Comparison of ENCODE assay signal across 22 mouse cellular contexts in the genomic region with DNA sequence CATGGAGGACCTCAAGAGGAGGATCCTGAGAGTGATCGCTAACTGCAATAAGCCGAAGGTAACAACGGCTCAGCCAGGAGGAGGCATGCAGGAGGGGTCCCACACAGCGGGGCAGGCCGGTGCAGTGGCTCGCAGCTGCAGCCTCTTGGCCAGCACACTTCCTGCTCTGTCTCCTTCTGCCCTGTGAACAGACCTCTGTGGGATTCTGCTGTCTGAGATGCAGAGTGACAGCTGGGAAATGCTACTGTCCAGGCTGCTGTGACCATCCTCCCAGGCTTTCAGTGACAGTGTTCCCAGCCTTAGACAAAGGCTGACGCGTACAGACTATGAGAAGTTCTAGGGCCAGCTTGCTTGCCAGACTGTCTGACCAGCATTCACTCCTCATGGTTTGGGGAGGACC. TPM values are rescaled to one million over a fixed set of nuclear protein-coding genes. Genes with fewer than 3 reads are reported as not detected.
DNase-seq lines count a peak whose midpoint lies in the region; ATAC-seq and TF ChIP-seq lines count a peak whose summit lies in the region.
"Had no signal": no experiment of that assay in that cellular context is flagged by ENCODE, and none has a peak within 500 bp of the region (broad histone marks: within the 10 kb centered on the region; RNA-seq: fewer than 3 reads in every experiment).

No protein-coding gene starts in this region.

- H3K4me3 ChIP-seq in embryonic facial prominence, embryonic 14.5 days (ENCODE audit: low read depth, low read length): no peak overlapping the region
- no peak overlapping the region for H3K4me3 ChIP-seq in embryonic facial prominence, embryonic 10.5 days
- no peak overlapping the region for H3K4me3 ChIP-seq in kidney, embryonic 16.5 days (ENCODE audit: low read length)
- no peak overlapping the region for H3K4me3 ChIP-seq in kidney, adult 2 months (ENCODE audit: insufficient read depth, low read depth, low read length)
- H3K4me3 ChIP-seq in lung, postnatal 0 days (ENCODE audit: low read depth, low read length): no peak overlapping the region
- H3K4me3 ChIP-seq in E14TG2a.4 (replicated peaks; ENCODE audit: low read length): 0 out of 2 replicates have a peak overlapping the region, but pooled peaks have one; percentile 10
- H3K4me3 ChIP-seq in heart, embryonic 12.5 days: no peak overlapping the region
- H3K4me3 ChIP-seq: embryonic facial prominence, embryonic 12.5 days; forebrain, embryonic 12.5 days; heart, embryonic 10.5 days; heart, embryonic 15.5 days had no signal

- DNase-seq in embryonic facial prominence, embryonic 14.5 days (ENCODE audit: low spot score): no peak
- DNase-seq in embryonic facial prominence, embryonic 10.5 days (ENCODE audit: low spot score): no peak
- DNase-seq in kidney, adult 2 months: no peak
- DNase-seq in lung, postnatal 0 days (ENCODE audit: low spot score): no peak
- DNase-seq in lung, postnatal 4 days: no peak
- DNase-seq: adrenal gland, postnatal 10 days; B cell, adult 2 months; cerebellum, adult 11 months; cerebellum, adult 8-10 months; embryo, embryonic 11 days; gastrocnemius, postnatal 10 days; heart, adult 18-20 months; heart, postnatal 14 days had no signal

- peaks cover 42% of the 10 kb centered on the region for H3K36me3 ChIP-seq in embryonic facial prominence, embryonic 14.5 days (ENCODE audit: control insufficient read depth, insufficient read depth, low read length)
- peaks cover 82% of the 10 kb centered on the region for H3K36me3 ChIP-seq in embryonic facial prominence, embryonic 10.5 days (replicated peaks)
- H3K36me3 ChIP-seq in kidney, embryonic 16.5 days (ENCODE audit: insufficient read depth, low read length): peaks cover 31% of the 10 kb centered on the region
- no peaks in the 10 kb centered on the region for H3K36me3 ChIP-seq in kidney, adult 2 months (ENCODE audit: control insufficient read depth, insufficient read depth, low read length)
- H3K36me3 ChIP-seq in lung, postnatal 0 days (ENCODE audit: insufficient read depth, low read length): peaks cover 13% of the 10 kb centered on the region
- H3K36me3 ChIP-seq in E14TG2a.4 (ENCODE audit: insufficient read depth, low read length): peaks cover 31% of the 10 kb centered on the region
- peaks cover 57% of the 10 kb centered on the region for H3K36me3 ChIP-seq in heart, embryonic 12.5 days

- H3K27ac ChIP-seq in embryonic facial prominence, embryonic 14.5 days (replicated peaks; ENCODE audit: low read depth, low read length): no peak overlapping the region
- no peak overlapping the region for H3K27ac ChIP-seq in embryonic facial prominence, embryonic 10.5 days (replicated peaks)
- H3K27ac ChIP-seq in kidney, embryonic 16.5 days (ENCODE audit: low read length): no peak overlapping the region
- no peak overlapping the region for H3K27ac ChIP-seq in kidney, adult 2 months (ENCODE audit: insufficient read depth, low read depth, low read length)
- no peak overlapping the region; the same call in 1 of the 2 replicates for H3K27ac ChIP-seq in lung, postnatal 0 days (ENCODE audit: low read length)
- H3K27ac ChIP-seq in heart, embryonic 12.5 days (ENCODE audit: poor library complexity, severe bottlenecking): no peak overlapping the region
- H3K27ac ChIP-seq: embryonic facial prominence, embryonic 12.5 days; forebrain, embryonic 12.5 days; heart, embryonic 10.5 days; heart, embryonic 15.5 days had no signal

- TF ChIP-seq EP300 in lung, postnatal 0 days (IDR thresholded peaks at IDR 0.05): no peak

- no peak for TF ChIP-seq POLR2A in kidney, adult 2 months (IDR thresholded peaks at IDR 0.05; ENCODE audit: low read depth, low read length)

- 82% methylated on average over 8 of the region's 8 CpGs for WGBS in embryonic facial prominence, embryonic 14.5 days
- WGBS in embryonic facial prominence, embryonic 10.5 days: 92% methylated on average over 8 of the region's 8 CpGs
- WGBS in kidney, embryonic 16.5 days: 83% methylated on average over 8 of the region's 8 CpGs
- 83% methylated on average over 8 of the region's 8 CpGs for WGBS in kidney, adult 2 months
- WGBS in lung, postnatal 0 days: 78% methylated on average over 8 of the region's 8 CpGs
- 83% methylated on average over 8 of the region's 8 CpGs for WGBS in heart, embryonic 12.5 days

- H3K9me3 ChIP-seq in embryonic facial prominence, embryonic 14.5 days (ENCODE audit: control insufficient read depth, low read length): no peaks in the 10 kb centered on the region
- H3K9me3 ChIP-seq in embryonic facial prominence, embryonic 10.5 days: no peaks in the 10 kb centered on the region
- no peaks in the 10 kb centered on the region for H3K9me3 ChIP-seq in kidney, embryonic 16.5 days (ENCODE audit: low read length)
- H3K9me3 ChIP-seq in lung, postnatal 0 days (ENCODE audit: low read length): no peaks in the 10 kb centered on the region
- H3K9me3 ChIP-seq in E14TG2a.4 (ENCODE audit: low read length): no peaks in the 10 kb centered on the region
- no peaks in the 10 kb centered on the region for H3K9me3 ChIP-seq in heart, embryonic 12.5 days (replicated peaks)
- H3K9me3 ChIP-seq: embryonic facial prominence, embryonic 12.5 days; forebrain, embryonic 12.5 days; heart, embryonic 10.5 days; heart, embryonic 15.5 days had no signal

- no peak for TF ChIP-seq CTCF in kidney, adult 2 months (conservative IDR thresholded peaks at IDR 0.05; ENCODE audit: insufficient read depth, insufficient read length, low read depth, low read length)
- no peak for TF ChIP-seq CTCF in lung, postnatal 0 days (IDR thresholded peaks at IDR 0.05)
- no peak for TF ChIP-seq CTCF in E14TG2a.4 (conservative IDR thresholded peaks at IDR 0.05; ENCODE audit: low read length)

- no peak overlapping the region for H3K4me2 ChIP-seq in embryonic facial prominence, embryonic 14.5 days (ENCODE audit: low read depth, low read length)
- no peak overlapping the region for H3K4me2 ChIP-seq in kidney, embryonic 16.5 days (replicated peaks; ENCODE audit: low read depth, low read length)
- H3K4me2 ChIP-seq in lung, postnatal 0 days (replicated peaks; ENCODE audit: low read depth, low read length): no peak overlapping the region
- H3K4me2 ChIP-seq in heart, embryonic 12.5 days: no peak overlapping the region
- H3K4me2 ChIP-seq: embryonic facial prominence, embryonic 12.5 days; forebrain, embryonic 12.5 days; heart, embryonic 15.5 days had no signal

- 0 out of 2 replicates have a peak, but pooled peaks have one; percentile 26 for ATAC-seq in embryonic facial prominence, embryonic 14.5 days (ENCODE audit: low read depth)
- ATAC-seq in kidney, embryonic 16.5 days (ENCODE audit: low FRiP score, low TSS enrichment): 0 out of 2 replicates have a peak, but pooled peaks have one; percentile 16
- ATAC-seq in lung, postnatal 0 days: 0 out of 2 replicates have a peak, but pooled peaks have one; percentile 18
- ATAC-seq in heart, embryonic 12.5 days (ENCODE audit: insufficient number of reproducible peaks, low FRiP score): no peak
- ATAC-seq: CD4-positive, CD25-positive, alpha-beta regulatory T cell, adult 4 months; forebrain, embryonic 16.5 days had no signal

- H3K4me1 ChIP-seq in embryonic facial prominence, embryonic 14.5 days (ENCODE audit: control insufficient read depth, insufficient read depth, low read length): no peaks in the 10 kb centered on the region
- no peaks in the 10 kb centered on the region for H3K4me1 ChIP-seq in embryonic facial prominence, embryonic 10.5 days
- H3K4me1 ChIP-seq in kidney, embryonic 16.5 days (ENCODE audit: insufficient read depth, low read length): no peaks in the 10 kb centered on the region
- peaks cover 7% of the 10 kb centered on the region; the same call in 1 of the 2 replicates for H3K4me1 ChIP-seq in kidney, adult 2 months (ENCODE audit: control insufficient read depth, insufficient read depth, low read length)
- no peaks in the 10 kb centered on the region for H3K4me1 ChIP-seq in lung, postnatal 0 days (ENCODE audit: insufficient read depth, low read depth, low read length)
- peaks cover 38% of the 10 kb centered on the region for H3K4me1 ChIP-seq in E14TG2a.4 (replicated peaks; ENCODE audit: low read depth, low read length)
- H3K4me1 ChIP-seq in heart, embryonic 12.5 days (replicated peaks): no peaks in the 10 kb centered on the region
- H3K4me1 ChIP-seq: embryonic facial prominence, embryonic 12.5 days; forebrain, embryonic 12.5 days; heart, embryonic 15.5 days had no signal

- no peak overlapping the region for H3K9ac ChIP-seq in embryonic facial prominence, embryonic 14.5 days (ENCODE audit: low read depth, low read length)
- H3K9ac ChIP-seq in kidney, embryonic 16.5 days (replicated peaks; ENCODE audit: low read length): no peak overlapping the region
- no peak overlapping the region for H3K9ac ChIP-seq in lung, postnatal 0 days (replicated peaks; ENCODE audit: low read depth)
- H3K9ac ChIP-seq in heart, embryonic 12.5 days: no peak overlapping the region
- H3K9ac ChIP-seq: embryonic facial prominence, embryonic 12.5 days; forebrain, embryonic 12.5 days; heart, embryonic 15.5 days had no signal

- H3K27me3 ChIP-seq in embryonic facial prominence, embryonic 14.5 days (replicated peaks; ENCODE audit: control insufficient read depth, insufficient read depth, low read length): no peaks in the 10 kb centered on the region
- H3K27me3 ChIP-seq in embryonic facial prominence, embryonic 10.5 days (replicated peaks; ENCODE audit: low read depth, poor library complexity, severe bottlenecking): no peaks in the 10 kb centered on the region
- no peaks in the 10 kb centered on the region for H3K27me3 ChIP-seq in kidney, embryonic 16.5 days (ENCODE audit: insufficient read depth, low read length)
- H3K27me3 ChIP-seq in kidney, adult 2 months (replicated peaks; ENCODE audit: control insufficient read depth, insufficient read depth, low read length): no peaks in the 10 kb centered on the region
- H3K27me3 ChIP-seq in lung, postnatal 0 days (replicated peaks; ENCODE audit: insufficient read depth, low read length): no peaks in the 10 kb centered on the region
- no peaks in the 10 kb centered on the region for H3K27me3 ChIP-seq in E14TG2a.4 (ENCODE audit: insufficient read depth, low read length)
- no peaks in the 10 kb centered on the region for H3K27me3 ChIP-seq in heart, embryonic 12.5 days (replicated peaks)
- H3K27me3 ChIP-seq: embryonic facial prominence, embryonic 12.5 days; forebrain, embryonic 12.5 days; heart, embryonic 15.5 days had no signal

RNA-seq across cellular contexts. Expression of a gene that starts 26.7 kb away (rescaled TPM):
- 527 and 534 TPM in 2 replicates for polyA plus RNA-seq in embryonic facial prominence, embryonic 14.5 days (2014; fragmentation: Nextera tagmentation; extraction: Ambion mirVana)
- polyA plus RNA-seq in embryonic facial prominence, embryonic 10.5 days (2016; fragmentation: Nextera tagmentation; extraction: Ambion mirVana): 400 and 407 TPM in 2 replicates
- polyA plus RNA-seq in kidney, embryonic 16.5 days (2015; fragmentation: Nextera tagmentation; extraction: Ambion mirVana): 300 and 435 TPM in 2 replicates
- 259 and 277 TPM in 2 replicates for polyA plus RNA-seq in kidney, adult 2 months (2012; rRNA removed)
- 439 and 450 TPM in 2 replicates for polyA plus RNA-seq in lung, postnatal 0 days (2015; fragmentation: Nextera tagmentation; extraction: Ambion mirVana)
- polyA plus RNA-seq in heart, embryonic 12.5 days (2016; fragmentation: Nextera tagmentation; extraction: Ambion mirVana): 401 and 418 TPM in 2 replicates

RNA-seq across cellular contexts. Expression of a gene that starts 36.8 kb away (rescaled TPM):
- polyA plus RNA-seq in embryonic facial prominence, embryonic 14.5 days (2014; fragmentation: Nextera tagmentation; extraction: Ambion mirVana): 7.6 and 8.5 TPM in 2 replicates
- 12.4 and 12.6 TPM in 2 replicates for polyA plus RNA-seq in embryonic facial prominence, embryonic 10.5 days (2016; fragmentation: Nextera tagmentation; extraction: Ambion mirVana)
- polyA plus RNA-seq in kidney, embryonic 16.5 days (2015; fragmentation: Nextera tagmentation; extraction: Ambion mirVana): 8.9 and 9.0 TPM in 2 replicates
- 11.7 TPM in 2 replicates for polyA plus RNA-seq in kidney, adult 2 months (2012; rRNA removed)
- polyA plus RNA-seq in lung, postnatal 0 days (2015; fragmentation: Nextera tagmentation; extraction: Ambion mirVana): 5.9 and 6.0 TPM in 2 replicates
- 10.6 TPM in 2 replicates for polyA plus RNA-seq in heart, embryonic 12.5 days (2016; fragmentation: Nextera tagmentation; extraction: Ambion mirVana)
